Comparison of ENCODE assay signal across 8 mouse cellular contexts in genomic region chr19:6235084-6236052, GRCm38 (mm10). TPM values are rescaled to one million over a fixed set of nuclear protein-coding genes. Genes with fewer than 3 reads are reported as not detected.
A peak's percentile ranks its signal among the peaks of the same experiment; 100 is the strongest.
DNase-seq lines count a peak whose midpoint lies in the region; ATAC-seq lines count a peak whose summit lies in the region.

Ppp2r5b (minus strand) TSS chr19:6235872.

- H3K4me2 ChIP-seq in hindbrain, embryonic 16.5 days (ENCODE audit: low read length), result peak within 1 kb of the TSS; percentile 78

- 2% methylated on average over 48 of the region's 48 CpGs for WGBS in hindbrain, embryonic 16.5 days
- WGBS in macrophage (ENCODE audit: missing documents), result 12% methylated on average over 48 of the region's 48 CpGs

- H3K4me3 ChIP-seq in hindbrain, embryonic 16.5 days (ENCODE audit: low read length), result peak within 1 kb of the TSS; percentile 61
- peak within 1 kb of the TSS; percentile 57 for H3K4me3 ChIP-seq in macrophage (ENCODE audit: inconsistent target)

- peak; percentile 95 for DNase-seq in T-cell, adult 2 months (ENCODE audit: low spot score)
- DNase-seq in cerebellum, postnatal 36 days, result peak; percentile 90 to 95
- peak; percentile 97 for DNase-seq in gastrocnemius, adult 18-20 months (ENCODE audit: low spot score)
- peak; percentile 93 for DNase-seq in left cerebral cortex, adult 18-20 months (ENCODE audit: low spot score in 2 of 2)
- peak; percentile 94 for DNase-seq in right cerebral cortex, adult 18-20 months
- DNase-seq in urinary bladder, postnatal 10 days (ENCODE audit: low spot score), result peak; percentile 67

- peak within 1 kb of the TSS; percentile 80 for H3K9ac ChIP-seq in hindbrain, embryonic 16.5 days (ENCODE audit: low read depth, low read length)

- H3K4me1 ChIP-seq in hindbrain, embryonic 16.5 days (ENCODE audit: control insufficient read depth, insufficient read depth, low read depth, low read length), result peaks cover 16% of the 10 kb centered on the region

- ATAC-seq in hindbrain, embryonic 16.5 days, result peak; percentile 94

- peak within 1 kb of the TSS; percentile 86 for H3K27ac ChIP-seq in hindbrain, embryonic 16.5 days (ENCODE audit: low read depth, low read length)
- H3K27ac ChIP-seq in macrophage, result peak within 1 kb of the TSS; percentile 92

- no peaks in the 10 kb centered on the region for H3K27me3 ChIP-seq in hindbrain, embryonic 16.5 days (replicated peaks; ENCODE audit: control insufficient read depth, insufficient read depth, low read length)

- peaks cover 15% of the 10 kb centered on the region for H3K36me3 ChIP-seq in hindbrain, embryonic 16.5 days (ENCODE audit: control insufficient read depth, insufficient read depth, low read length)
- H3K36me3 ChIP-seq in macrophage (ENCODE audit: inconsistent target), result peaks cover 20% of the 10 kb centered on the region; the same call in 1 of the 2 replicates

- H3K9me3 ChIP-seq in hindbrain, embryonic 16.5 days (ENCODE audit: control insufficient read depth, low read length), result no peaks in the 10 kb centered on the region

- no peaks in the 10 kb centered on the region for H3K79me2 ChIP-seq in macrophage (ENCODE audit: inconsistent target)

RNA-seq across cellular contexts. Expression of gene Ppp2r5b, which starts in this region (rescaled TPM):
- total RNA-seq in gastrocnemius, adult 18-20 months (2021), result 10 to 100 TPM; 34.9 to 38.2 TPM
- polyA plus RNA-seq in hindbrain, embryonic 16.5 days (2015; fragmentation: Nextera tagmentation; extraction: Ambion mirVana), result 161 and 167 TPM in 2 replicates
- 100 to 1,000 TPM; 152 to 158 TPM for total RNA-seq in left cerebral cortex, adult 18-20 months (2021)
- total RNA-seq in macrophage (2018; cell fraction: chromatin; rRNA removed), result 10 to 100 TPM; 11.5 to 64.1 (median 27.1) TPM
- total RNA-seq in macrophage (2018; cell fraction: cytosol; rRNA removed), result 10 to 100 TPM; 12.1 to 21.9 (median 17.3) TPM
- 10 to 100 TPM in 25 of 26 experiments, 1 to 10 TPM in 1; 9.2 to 51.7 (median 18.5) TPM for total RNA-seq in macrophage (2018; cell fraction: nucleus; rRNA removed)
- 11.2 to 16.0 TPM (median 14.6 TPM) in 3 replicates for polyA plus RNA-seq in macrophage (2018)

Comparison
In these comparisons a context has a peak if more than half of its experiments do, and no peak if none do; other contexts are left out.
1. Peak in every context shown above with its lines: DNase-seq, ATAC-seq, H3K4me3 ChIP-seq and H3K27ac ChIP-seq.